Mouse (Mus musculus): ENCODE results near the gene Pla2g3. TPM values are rescaled to one million over a fixed set of nuclear protein-coding genes. Genes with fewer than 3 reads are reported as not detected.

Pla2g3 gene
- 0.20 and 0.34 TPM in 2 replicates for polyA plus RNA-seq (2014; fragmentation: Nextera tagmentation; extraction: Ambion mirVana)

DNA sequence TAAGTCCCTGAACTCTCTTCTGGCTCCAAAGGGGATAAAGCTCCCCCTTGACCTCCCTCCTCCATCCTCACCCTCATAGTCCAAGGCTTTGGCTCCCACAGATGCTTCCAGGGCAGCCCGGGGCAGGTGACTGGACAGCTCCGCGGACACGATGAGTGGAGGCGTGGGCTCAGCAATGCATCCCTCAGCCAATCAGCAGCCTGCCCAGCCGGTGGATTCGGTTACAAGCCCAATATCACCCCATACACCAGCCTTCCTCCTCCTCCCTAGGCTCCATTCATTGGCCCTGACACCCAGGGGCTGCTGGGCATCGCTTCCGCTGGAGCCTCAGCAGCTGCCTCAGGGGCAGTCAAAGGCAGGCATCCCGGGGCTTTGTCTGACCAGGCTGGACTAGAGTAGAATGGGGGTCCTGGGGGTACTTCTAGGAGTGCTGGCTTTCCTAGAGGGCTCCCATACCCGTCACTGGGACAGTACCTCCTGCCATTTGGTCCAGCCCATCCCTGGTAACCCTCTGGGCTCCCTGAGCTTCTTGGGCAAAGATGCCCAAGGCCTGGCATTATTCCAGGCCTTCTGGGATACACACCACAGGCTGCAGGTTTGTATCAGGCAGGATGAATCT is at the start of gene Pla2g3:
Gene Pla2g3, plus strand, starts transcription at position 333 of the 619 bp plus-strand sequence.
- H3K9ac ChIP-seq (ENCODE audit: low read length) = no peak within 1 kb of the TSS
- no peaks in the 10 kb centered on the region for H3K27me3 ChIP-seq (ENCODE audit: control insufficient read depth, insufficient read depth, low read length)
- H3K4me3 ChIP-seq (ENCODE audit: control insufficient read depth in 1 of 2, insufficient read depth in 1 of 2, low read depth in 1 of 2, low read length in 2 of 2) = no peak within 1 kb of the TSS
- no peak for ATAC-seq (ENCODE audit: insufficient number of reproducible peaks, insufficient read depth, low FRiP score, low read depth)
- 28% methylated on average over 11 of the region's 11 CpGs for WGBS
- H3K27ac ChIP-seq (replicated peaks in 1 of 2; ENCODE audit: control insufficient read depth in 1 of 2, insufficient read depth in 1 of 2, low read depth in 2 of 2, low read length in 2 of 2) = no peak within 1 kb of the TSS
- no peak within 1 kb of the TSS for H3K4me2 ChIP-seq (ENCODE audit: low read length)
- no peaks in the 10 kb centered on the region for H3K9me3 ChIP-seq (ENCODE audit: control insufficient read depth, low read length)
- H3K36me3 ChIP-seq (ENCODE audit: control insufficient read depth, insufficient read depth, low read length) = no peaks in the 10 kb centered on the region
- peaks cover 4% of the 10 kb centered on the region in 2 experiments; a peak in 2 of 4 replicates for H3K4me1 ChIP-seq (ENCODE audit: control insufficient read depth in 2 of 2, insufficient read depth in 2 of 2, low read length in 2 of 2)

DNA sequence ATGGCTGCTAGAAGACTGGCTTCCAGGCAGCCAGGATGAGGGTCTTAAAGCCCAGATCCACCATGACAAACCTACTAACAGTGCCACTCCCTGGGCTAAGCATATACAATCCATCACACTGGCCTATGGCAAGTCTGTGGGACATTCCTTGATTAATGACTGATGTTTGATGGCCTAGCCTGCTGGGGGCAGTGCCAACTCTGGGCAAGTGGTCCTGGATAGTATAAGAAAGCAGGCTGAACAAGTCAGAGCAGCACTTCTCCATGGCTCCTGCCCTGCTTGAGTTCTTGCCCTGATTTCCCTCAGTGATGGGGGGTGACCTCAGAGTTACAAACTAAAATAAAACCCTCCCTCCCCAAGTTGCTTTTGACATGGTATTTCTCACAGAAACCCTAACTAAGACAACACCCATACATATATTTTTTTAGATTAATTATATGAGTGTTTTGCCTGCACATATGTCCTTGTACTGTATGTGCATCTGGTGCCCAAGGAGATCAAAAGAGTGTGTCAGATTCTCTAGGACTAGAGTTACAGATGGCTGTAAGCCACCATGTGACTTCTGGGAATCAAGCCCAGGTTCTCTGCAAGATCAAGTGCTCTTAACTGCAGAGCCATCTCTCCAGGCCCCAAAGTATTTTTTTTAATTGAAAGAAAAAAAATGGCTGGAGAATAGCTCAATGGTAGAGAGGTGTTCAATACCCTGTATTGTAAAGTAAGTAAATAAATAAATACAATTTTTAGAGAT is 46.2 kb upstream of the Pla2g3 start:
- Histone ChIP-seq H3K4me1 (ENCODE audit: control insufficient read depth in 2 of 2, insufficient read depth in 2 of 2, low read length in 2 of 2) (peaks cover 4 to 21% of the 10 kb centered on the region in 2 experiments), H3K4me3 (ENCODE audit: control insufficient read depth in 1 of 2, insufficient read depth in 1 of 2, low read depth in 1 of 2, low read length in 2 of 2) (no peak overlapping the region), H3K27me3 (ENCODE audit: control insufficient read depth, insufficient read depth, low read length) (no peaks in the 10 kb centered on the region), H3K9me3 (ENCODE audit: control insufficient read depth, low read length) (no peaks in the 10 kb centered on the region), H3K27ac (replicated peaks in 1 of 2; ENCODE audit: control insufficient read depth in 1 of 2, insufficient read depth in 1 of 2, low read depth in 2 of 2, low read length in 2 of 2) (peak overlapping the region in 1 of 2 experiments; percentile 50; a peak in 2 of 4 replicates), H3K36me3 (ENCODE audit: control insufficient read depth, insufficient read depth, low read length) (no peaks in the 10 kb centered on the region), H3K9ac (ENCODE audit: low read length) (no peak overlapping the region), H3K4me2 (ENCODE audit: low read length) (no peak overlapping the region)
- 0 out of 2 replicates have a peak, but pooled peaks have one; percentile 59 for ATAC-seq (ENCODE audit: insufficient number of reproducible peaks, insufficient read depth, low FRiP score, low read depth)

DNA sequence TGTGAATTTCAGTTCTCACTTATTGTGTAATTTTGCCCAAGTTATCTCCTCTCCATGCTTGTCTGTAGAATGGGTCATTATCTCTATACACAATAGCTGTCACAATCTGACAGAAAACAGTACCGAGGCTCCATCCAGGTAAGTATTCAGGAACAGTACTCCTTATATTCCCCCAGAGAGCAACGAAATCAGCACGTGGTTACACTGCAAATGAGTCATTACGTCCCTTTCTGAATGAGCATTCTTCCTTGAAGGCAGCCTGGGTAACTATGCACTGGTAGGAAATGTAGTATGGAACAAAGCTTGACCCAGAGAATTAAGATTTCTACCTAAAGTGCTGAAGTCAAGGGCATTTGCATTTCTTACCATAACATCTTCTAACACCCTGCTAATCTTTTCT is 45.4 kb upstream of the Pla2g3 start:
- Histone ChIP-seq H3K9ac (ENCODE audit: low read length) (no peak overlapping the region), H3K4me1 (ENCODE audit: control insufficient read depth in 2 of 2, insufficient read depth in 2 of 2, low read length in 2 of 2) (peaks cover 4 to 21% of the 10 kb centered on the region in 2 experiments), H3K27me3 (ENCODE audit: control insufficient read depth, insufficient read depth, low read length) (no peaks in the 10 kb centered on the region), H3K27ac (replicated peaks in 1 of 2; ENCODE audit: control insufficient read depth in 1 of 2, insufficient read depth in 1 of 2, low read depth in 2 of 2, low read length in 2 of 2) (no peak overlapping the region), H3K4me2 (ENCODE audit: low read length) (no peak overlapping the region), H3K36me3 (ENCODE audit: control insufficient read depth, insufficient read depth, low read length) (no peaks in the 10 kb centered on the region), H3K9me3 (ENCODE audit: control insufficient read depth, low read length) (no peaks in the 10 kb centered on the region), H3K4me3 (ENCODE audit: control insufficient read depth in 1 of 2, insufficient read depth in 1 of 2, low read depth in 1 of 2, low read length in 2 of 2) (no peak overlapping the region)
- no peak for ATAC-seq (ENCODE audit: insufficient number of reproducible peaks, insufficient read depth, low FRiP score, low read depth)
- 65% methylated on average over 4 of the region's 4 CpGs for WGBS

DNA sequence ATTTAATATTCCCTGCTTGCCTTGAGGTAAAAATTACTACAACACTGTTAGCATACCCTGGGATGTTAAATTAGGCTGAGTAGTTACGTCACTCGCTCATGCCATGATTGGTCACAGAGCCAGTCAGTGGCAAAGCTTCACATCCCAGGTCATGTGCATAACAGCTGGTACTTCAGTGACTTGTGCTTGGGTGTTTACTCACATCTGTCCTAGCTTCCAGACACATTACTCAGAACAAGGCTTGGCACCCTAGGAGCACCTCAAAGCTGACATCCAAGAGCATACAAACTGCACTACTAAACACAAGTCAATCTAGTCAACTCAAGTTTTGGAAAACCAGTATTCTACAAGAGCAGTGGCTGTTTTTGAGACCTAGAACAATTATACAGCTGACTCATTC is 45.0 kb upstream of the Pla2g3 start:
- 91% methylated on average over 2 of the region's 2 CpGs for WGBS
- Histone ChIP-seq H3K4me2 (ENCODE audit: low read length) (no peak overlapping the region), H3K4me3 (ENCODE audit: control insufficient read depth in 1 of 2, insufficient read depth in 1 of 2, low read depth in 1 of 2, low read length in 2 of 2) (no peak overlapping the region), H3K27me3 (ENCODE audit: control insufficient read depth, insufficient read depth, low read length) (no peaks in the 10 kb centered on the region), H3K36me3 (ENCODE audit: control insufficient read depth, insufficient read depth, low read length) (no peaks in the 10 kb centered on the region), H3K9me3 (ENCODE audit: control insufficient read depth, low read length) (no peaks in the 10 kb centered on the region), H3K4me1 (ENCODE audit: control insufficient read depth in 2 of 2, insufficient read depth in 2 of 2, low read length in 2 of 2) (peaks cover 4 to 21% of the 10 kb centered on the region in 2 experiments), H3K27ac (replicated peaks in 1 of 2; ENCODE audit: control insufficient read depth in 1 of 2, insufficient read depth in 1 of 2, low read depth in 2 of 2, low read length in 2 of 2) (no peak overlapping the region), H3K9ac (ENCODE audit: low read length) (no peak overlapping the region)
- no peak for ATAC-seq (ENCODE audit: insufficient number of reproducible peaks, insufficient read depth, low FRiP score, low read depth)

DNA sequence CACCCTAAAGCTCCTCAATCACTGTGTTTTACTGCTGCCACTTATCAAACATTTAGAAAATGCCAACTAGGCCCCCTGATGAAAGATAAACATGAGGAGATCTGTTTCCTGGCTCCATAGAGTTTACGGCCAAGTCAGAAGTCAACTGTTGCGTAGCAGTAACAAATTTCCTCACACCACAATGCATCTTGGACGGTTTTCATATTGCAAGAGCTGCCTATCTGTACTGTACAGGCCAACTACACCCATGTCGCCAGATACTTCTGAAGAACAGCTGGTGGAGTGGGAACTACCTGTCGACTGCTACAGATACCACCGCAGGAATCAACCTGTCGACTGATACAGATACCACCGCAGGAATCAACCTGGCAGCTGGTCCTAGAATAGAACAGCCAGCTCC is 43.2 kb upstream of the Pla2g3 start:
- Histone ChIP-seq H3K36me3 (ENCODE audit: control insufficient read depth, insufficient read depth, low read length) (no peaks in the 10 kb centered on the region), H3K4me3 (ENCODE audit: control insufficient read depth in 1 of 2, insufficient read depth in 1 of 2, low read depth in 1 of 2, low read length in 2 of 2) (no peak overlapping the region), H3K4me2 (ENCODE audit: low read length) (no peak overlapping the region), H3K9ac (ENCODE audit: low read length) (no peak overlapping the region), H3K27ac (replicated peaks in 1 of 2; ENCODE audit: control insufficient read depth in 1 of 2, insufficient read depth in 1 of 2, low read depth in 2 of 2, low read length in 2 of 2) (no peak overlapping the region), H3K4me1 (ENCODE audit: control insufficient read depth in 2 of 2, insufficient read depth in 2 of 2, low read length in 2 of 2) (peaks cover 4 to 21% of the 10 kb centered on the region in 2 experiments), H3K9me3 (ENCODE audit: control insufficient read depth, low read length) (no peaks in the 10 kb centered on the region), H3K27me3 (ENCODE audit: control insufficient read depth, insufficient read depth, low read length) (no peaks in the 10 kb centered on the region)
- ATAC-seq (ENCODE audit: insufficient number of reproducible peaks, insufficient read depth, low FRiP score, low read depth) = no peak
- 47% methylated on average over 8 of the region's 8 CpGs for WGBS

DNA sequence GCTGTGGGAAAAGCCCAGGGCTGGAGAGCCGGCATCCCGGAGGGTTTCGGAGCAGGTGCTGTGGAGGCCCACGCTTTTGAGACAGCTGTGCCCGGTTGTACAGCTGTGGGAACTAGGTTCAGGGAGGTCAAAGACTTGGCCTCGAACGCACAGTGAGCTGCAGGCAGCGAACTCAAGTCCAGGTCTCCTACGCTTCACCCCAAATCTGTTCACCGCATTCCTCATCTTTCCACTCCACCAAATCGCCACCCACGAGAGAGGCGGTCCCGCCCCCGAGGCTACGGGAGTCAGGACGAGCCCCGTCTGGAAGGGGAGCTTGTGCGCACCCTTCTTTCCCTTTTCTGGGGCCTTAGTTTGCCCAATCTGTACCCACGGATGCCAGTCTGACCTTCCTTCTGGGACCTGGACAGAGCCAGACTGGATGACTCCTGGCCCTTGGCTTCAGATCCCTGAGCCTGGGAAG is 36.4 kb upstream of the Pla2g3 start:
- WGBS = under 1% methylated on average over 19 of the region's 20 CpGs
- ATAC-seq (ENCODE audit: insufficient number of reproducible peaks, insufficient read depth, low FRiP score, low read depth) = peak; percentile 28
- Histone ChIP-seq H3K36me3 (ENCODE audit: control insufficient read depth, insufficient read depth, low read length) (peaks cover 14% of the 10 kb centered on the region), H3K9ac (ENCODE audit: low read length) (peak overlapping the region; percentile 84), H3K9me3 (ENCODE audit: control insufficient read depth, low read length) (no peaks in the 10 kb centered on the region), H3K27me3 (ENCODE audit: control insufficient read depth, insufficient read depth, low read length) (no peaks in the 10 kb centered on the region), H3K4me3 (ENCODE audit: control insufficient read depth in 1 of 2, insufficient read depth in 1 of 2, low read depth in 1 of 2, low read length in 2 of 2) (peak overlapping the region; percentile 68 to 93), H3K27ac (replicated peaks in 1 of 2; ENCODE audit: control insufficient read depth in 1 of 2, insufficient read depth in 1 of 2, low read depth in 2 of 2, low read length in 2 of 2) (peak overlapping the region; percentile 88 to 91), H3K4me2 (ENCODE audit: low read length) (peak overlapping the region; percentile 65), H3K4me1 (ENCODE audit: control insufficient read depth in 2 of 2, insufficient read depth in 2 of 2, low read length in 2 of 2) (peaks cover 3 to 13% of the 10 kb centered on the region in 2 experiments)

DNA sequence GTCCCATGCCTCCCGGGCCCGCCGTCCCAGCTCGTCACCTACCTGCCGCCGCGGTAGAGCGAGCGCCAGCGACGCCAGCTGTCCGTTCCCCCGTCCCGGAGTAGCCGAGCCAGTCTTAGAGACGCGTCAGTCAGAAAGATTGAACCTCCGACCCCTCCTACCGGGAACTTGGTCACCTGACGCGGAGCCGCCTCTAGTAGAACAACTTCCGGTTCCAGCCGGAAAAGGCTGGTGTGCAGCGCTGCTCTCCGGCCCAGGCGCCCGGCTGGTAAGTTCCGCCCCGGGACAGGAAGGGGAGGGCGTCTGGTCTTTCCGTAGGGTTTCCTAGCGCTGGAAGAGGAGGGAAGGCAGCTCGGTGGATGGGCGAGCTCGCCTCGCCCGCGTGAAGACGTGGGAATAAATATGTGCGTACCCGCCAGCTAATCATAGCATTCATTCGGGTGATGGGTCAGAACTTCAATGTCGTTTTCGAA is 35.9 kb upstream of the Pla2g3 start, which contains the start of gene Rnf185:
Gene Rnf185, minus strand, starts transcription at position 197 of the 473 bp plus-strand sequence.
- Histone ChIP-seq H3K4me3 (ENCODE audit: control insufficient read depth in 1 of 2, insufficient read depth in 1 of 2, low read depth in 1 of 2, low read length in 2 of 2) (peak within 1 kb of the TSS; percentile 68 to 93), H3K27ac (replicated peaks in 1 of 2; ENCODE audit: control insufficient read depth in 1 of 2, insufficient read depth in 1 of 2, low read depth in 2 of 2, low read length in 2 of 2) (peak within 1 kb of the TSS; percentile 88 to 97), H3K4me2 (ENCODE audit: low read length) (peak within 1 kb of the TSS; percentile 65), H3K27me3 (ENCODE audit: control insufficient read depth, insufficient read depth, low read length) (no peaks in the 10 kb centered on the region), H3K36me3 (ENCODE audit: control insufficient read depth, insufficient read depth, low read length) (peaks cover 14% of the 10 kb centered on the region), H3K4me1 (ENCODE audit: control insufficient read depth in 2 of 2, insufficient read depth in 2 of 2, low read length in 2 of 2) (peaks cover 3 to 13% of the 10 kb centered on the region in 2 experiments), H3K9ac (ENCODE audit: low read length) (peak within 1 kb of the TSS; percentile 84), H3K9me3 (ENCODE audit: control insufficient read depth, low read length) (no peaks in the 10 kb centered on the region)
- under 1% methylated on average over 45 of the region's 45 CpGs for WGBS
- ATAC-seq (ENCODE audit: insufficient number of reproducible peaks, insufficient read depth, low FRiP score, low read depth) = peak; percentile 97

All from heart, embryonic 14.5 days (tissue).